Mouse (Mus musculus) lung, embryonic 14.5 days (tissue): ENCODE data around the gene Grm8. TPM values are rescaled to one million over a fixed set of nuclear protein-coding genes. Genes with fewer than 3 reads are reported as not detected.

ENCODE experiments used
- ATAC-seq: fragments of 200-750 bp; cut with Nextera tagmentation; 2 replicates; pipeline ENCODE4 v1.8.0; 2017; ENCODE audit warnings: mild to moderate bottlenecking, moderate TSS enrichment, moderate library complexity; ENCODE audit not compliant: insufficient read depth
- DNase-seq: peaks from one replicate; pipeline ENCODE4 v3.0.0-alpha.2; 2015
- H3K27ac ChIP-seq: fragments of 300-500 bp; sonication (generic); 2 replicates; pipeline ENCODE4 v1.5.1; 2014; ENCODE audit warnings: low read depth, mild to moderate bottlenecking, moderate library complexity
- H3K27me3 ChIP-seq: fragments of 300-500 bp; sonication (generic); 2 replicates; pipeline ENCODE4 v1.6.1; 2014; ENCODE audit warnings: low read length, control low read depth; ENCODE audit not compliant: insufficient read depth
- H3K36me3 ChIP-seq: fragments of 300-500 bp; sonication (generic); 2 replicates; pipeline ENCODE4 v1.6.1; 2014; ENCODE audit warnings: control low read depth; ENCODE audit not compliant: insufficient read depth
- H3K4me1 ChIP-seq: fragments of 300-500 bp; sonication (generic); 2 replicates; pipeline ENCODE4 v1.6.1; 2014; ENCODE audit warnings: antibody characterized with exemption, control low read depth; ENCODE audit not compliant: insufficient read depth
- H3K4me2 ChIP-seq: fragments of 300-500 bp; sonication (generic); 2 replicates; pipeline ENCODE4 v1.6.1; 2014; ENCODE audit warnings: mild to moderate bottlenecking
- H3K4me3 ChIP-seq: fragments of 300-500 bp; sonication (generic); 2 replicates; pipeline ENCODE4 v1.5.1; 2014; ENCODE audit warnings: low read depth, low read length
- H3K9ac ChIP-seq: fragments of 300-500 bp; sonication (generic); 2 replicates; pipeline ENCODE4 v1.6.1; 2014
- H3K9me3 ChIP-seq: fragments of 300-500 bp; sonication (generic); 2 replicates; pipeline ENCODE4 v1.6.1; 2016; ENCODE audit warnings: low read depth, low read length, control low read depth
- CTCF ChIP-seq: IDR thresholded peaks from 2 replicates; pipeline ENCODE4 v1.5.1; 2016; ENCODE audit warnings: antibody characterized with exemption, low read depth
- WGBS: fragments of 180-500 bp; shearing (Covaris S2); extraction: QIAGEN DNeasy Blood & Tissue Kit; methylation state at CpG from one replicate; pipeline ENCODE4 v1.1.7; 2014; 5-methylcytosine and 5-hydroxymethylcytosine counted together
- polyA plus RNA-seq: library from polyadenylated mRNA; unstranded; fragments of >200 nt; fragmentation: Nextera tagmentation; extraction: Ambion mirVana; gene quantifications from 2 replicates; pipeline ENCODE4 v1.2.1, GENCODE M21; 2014

Grm8 gene
- polyA plus RNA-seq, 1 experiment from 2014 or later, result not detected

DNA sequence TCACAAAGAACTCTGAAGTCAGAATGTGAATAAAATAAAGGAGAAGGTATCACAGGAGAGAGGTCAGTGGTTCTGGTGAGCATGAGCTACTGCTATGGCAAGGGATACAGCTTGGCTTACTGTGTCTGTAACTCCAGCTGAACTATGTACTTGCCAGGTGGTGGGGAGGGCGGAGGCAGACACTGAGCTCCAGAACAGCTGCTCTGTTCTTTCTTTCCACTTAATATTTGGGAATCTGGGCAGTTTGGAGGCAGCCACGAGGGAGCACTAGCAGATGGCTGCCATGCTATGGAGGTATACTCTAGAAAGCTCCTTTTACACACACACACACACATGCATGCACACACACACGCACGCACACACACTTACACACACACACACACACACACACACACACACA lies 726.5 kb downstream of the Grm8 start:
- no peak overlapping the region for H3K4me2 ChIP-seq
- no peaks in the 10 kb centered on the region for H3K9me3 ChIP-seq
- no peak overlapping the region for H3K4me3 ChIP-seq
- H3K27ac ChIP-seq, result no peak overlapping the region
- 63% methylated on average over 4 of the region's 4 CpGs for WGBS
- DNase-seq, result no peak
- ATAC-seq, result no peak
- no peaks in the 10 kb centered on the region for H3K36me3 ChIP-seq
- TF ChIP-seq CTCF, result no peak
- H3K27me3 ChIP-seq, result no peaks in the 10 kb centered on the region
- H3K4me1 ChIP-seq, result no peaks in the 10 kb centered on the region
- no peak overlapping the region for H3K9ac ChIP-seq

DNA sequence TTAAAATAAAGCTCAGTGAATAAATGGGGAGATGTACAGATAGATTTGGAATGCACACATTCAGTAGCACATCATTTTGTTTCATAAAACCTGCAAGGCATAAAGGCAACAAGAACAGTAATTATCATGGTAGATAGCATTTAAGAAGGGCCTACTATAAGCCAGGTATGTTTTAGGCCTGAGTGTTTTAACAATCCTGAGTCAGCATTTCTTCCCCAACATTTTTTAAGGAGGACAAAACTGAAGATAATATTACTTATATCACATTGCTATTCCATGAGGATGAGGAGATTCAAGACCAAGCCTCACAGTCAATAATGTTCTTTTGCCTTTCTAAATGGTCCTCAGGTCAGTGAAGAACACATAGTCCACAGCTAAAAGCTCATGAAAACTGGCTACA lies 762.6 kb downstream of the Grm8 start:
- H3K4me3 ChIP-seq, result no peak overlapping the region
- no peaks in the 10 kb centered on the region for H3K27me3 ChIP-seq
- ATAC-seq (no peak), DNase-seq (no peak)
- no peaks in the 10 kb centered on the region for H3K9me3 ChIP-seq
- H3K4me1 ChIP-seq, result no peaks in the 10 kb centered on the region
- no peak overlapping the region for H3K4me2 ChIP-seq
- no peaks in the 10 kb centered on the region for H3K36me3 ChIP-seq
- no peak overlapping the region for H3K27ac ChIP-seq
- H3K9ac ChIP-seq, result no peak overlapping the region
- TF ChIP-seq CTCF, result no peak

DNA sequence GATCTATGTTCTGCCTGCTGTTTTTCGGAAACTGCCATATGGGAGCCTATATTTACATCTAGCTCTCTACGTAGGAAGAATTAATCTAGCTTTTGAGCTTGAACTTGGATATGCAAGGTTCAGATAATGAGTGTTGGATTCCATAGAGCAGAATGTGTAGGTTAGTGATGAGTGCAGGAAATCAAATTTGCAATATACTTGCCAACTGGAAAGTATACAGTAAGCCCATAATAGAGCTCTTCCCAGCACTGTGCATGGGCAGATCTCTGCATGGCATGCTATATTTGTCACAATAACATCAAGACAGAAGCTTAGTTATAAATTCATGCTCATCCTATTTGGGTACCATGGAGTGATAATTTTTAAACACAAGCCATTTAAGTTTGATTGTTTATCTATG lies 763.9 kb downstream of the Grm8 start:
- no peak overlapping the region for H3K27ac ChIP-seq
- no peaks in the 10 kb centered on the region for H3K36me3 ChIP-seq
- H3K4me2 ChIP-seq, result no peak overlapping the region
- no peak for ATAC-seq
- H3K9ac ChIP-seq, result no peak overlapping the region
- DNase-seq, result no peak
- no peaks in the 10 kb centered on the region for H3K27me3 ChIP-seq
- H3K9me3 ChIP-seq, result no peaks in the 10 kb centered on the region
- WGBS, result 56% methylated on average over 2 of the region's 2 CpGs
- TF ChIP-seq CTCF, result no peak
- no peak overlapping the region for H3K4me3 ChIP-seq
- no peaks in the 10 kb centered on the region for H3K4me1 ChIP-seq

DNA sequence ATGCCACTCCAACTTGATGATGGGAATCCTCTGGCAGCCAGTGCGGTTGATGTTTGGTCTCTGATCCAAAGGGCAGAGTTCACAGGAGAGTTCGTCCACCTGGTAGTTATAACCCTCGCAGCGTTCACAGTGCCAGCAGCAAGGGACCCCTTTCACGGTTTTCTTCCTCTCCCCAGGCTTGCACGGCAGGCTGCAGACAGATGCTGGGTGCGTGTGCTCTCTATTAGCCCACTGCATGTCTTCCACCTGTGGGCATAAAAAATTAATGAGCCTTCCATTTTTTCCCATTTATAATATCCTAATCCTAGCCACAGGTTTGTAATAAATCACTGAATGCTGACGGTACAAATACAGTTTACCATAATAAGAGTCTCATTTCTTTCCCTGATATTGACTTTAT lies 771.2 kb downstream of the Grm8 start:
- 79% methylated on average over 8 of the region's 8 CpGs for WGBS

DNA sequence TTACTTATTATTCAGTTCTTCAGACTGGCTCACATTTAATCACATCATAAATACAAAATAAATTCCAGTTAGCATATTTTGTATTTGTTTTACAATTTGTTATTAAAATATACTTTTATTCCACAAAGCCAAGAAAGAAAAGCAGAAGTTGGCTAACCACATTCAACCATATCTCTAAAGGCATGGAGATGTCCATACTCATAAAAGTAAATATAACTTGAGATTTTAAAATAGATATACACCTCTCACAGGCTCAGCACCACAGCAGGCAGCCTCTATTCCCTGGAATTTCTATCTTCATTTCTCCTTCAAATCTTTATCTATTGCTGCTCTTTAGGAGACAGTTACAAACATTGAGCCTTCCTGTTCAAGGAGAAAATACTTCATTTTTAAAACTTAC lies 774.5 kb downstream of the Grm8 start:
- TF ChIP-seq CTCF, result no peak
- no peak overlapping the region for H3K4me2 ChIP-seq
- H3K4me3 ChIP-seq, result no peak overlapping the region
- H3K27me3 ChIP-seq, result no peaks in the 10 kb centered on the region
- ATAC-seq (no peak), DNase-seq (no peak)
- H3K4me1 ChIP-seq, result no peaks in the 10 kb centered on the region
- no peak overlapping the region for H3K9ac ChIP-seq
- H3K36me3 ChIP-seq, result no peaks in the 10 kb centered on the region
- H3K27ac ChIP-seq, result no peak overlapping the region
- H3K9me3 ChIP-seq, result no peaks in the 10 kb centered on the region

More for the DNA sequence above, 771.2 kb downstream of the Grm8 start:
- H3K36me3 ChIP-seq, result no peaks in the 10 kb centered on the region
- no peaks in the 10 kb centered on the region for H3K4me1 ChIP-seq
- H3K9me3 ChIP-seq, result no peaks in the 10 kb centered on the region
- no peak for TF ChIP-seq CTCF
- H3K4me3 ChIP-seq, result no peak overlapping the region
- DNase-seq (no peak), ATAC-seq (no peak)
- H3K9ac ChIP-seq, result no peak overlapping the region
- H3K27me3 ChIP-seq, result no peaks in the 10 kb centered on the region
- no peak overlapping the region for H3K4me2 ChIP-seq
- no peak overlapping the region for H3K27ac ChIP-seq

DNA sequence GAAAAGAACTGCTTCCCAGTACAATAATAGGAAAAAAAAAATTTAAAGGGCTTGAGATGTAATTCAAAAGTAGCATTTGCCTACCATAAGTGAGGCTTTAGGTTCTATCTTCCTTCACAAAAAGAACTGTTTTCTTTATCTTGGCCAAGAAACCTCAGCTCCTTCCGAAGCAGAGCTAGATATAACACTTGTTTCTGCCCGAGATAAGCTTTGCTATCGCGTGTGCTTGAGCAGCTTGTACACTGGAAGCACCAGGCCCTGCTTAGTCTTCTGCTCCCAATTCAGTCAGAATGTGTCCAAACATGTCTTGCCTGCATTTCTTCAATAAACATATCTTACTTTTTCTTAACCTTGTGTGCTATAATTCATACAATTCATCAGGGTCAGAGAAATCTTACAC lies 783.8 kb downstream of the Grm8 start:
- Histone ChIP-seq H3K4me3 (no peak overlapping the region), H3K4me1 (no peaks in the 10 kb centered on the region), H3K36me3 (no peaks in the 10 kb centered on the region), H3K9me3 (no peaks in the 10 kb centered on the region), H3K9ac (no peak overlapping the region), H3K27ac (no peak overlapping the region), H3K4me2 (no peak overlapping the region), H3K27me3 (no peaks in the 10 kb centered on the region)
- 69% methylated on average over 4 of the region's 4 CpGs for WGBS
- ATAC-seq (no peak), DNase-seq (no peak)
- TF ChIP-seq CTCF, result no peak

DNA sequence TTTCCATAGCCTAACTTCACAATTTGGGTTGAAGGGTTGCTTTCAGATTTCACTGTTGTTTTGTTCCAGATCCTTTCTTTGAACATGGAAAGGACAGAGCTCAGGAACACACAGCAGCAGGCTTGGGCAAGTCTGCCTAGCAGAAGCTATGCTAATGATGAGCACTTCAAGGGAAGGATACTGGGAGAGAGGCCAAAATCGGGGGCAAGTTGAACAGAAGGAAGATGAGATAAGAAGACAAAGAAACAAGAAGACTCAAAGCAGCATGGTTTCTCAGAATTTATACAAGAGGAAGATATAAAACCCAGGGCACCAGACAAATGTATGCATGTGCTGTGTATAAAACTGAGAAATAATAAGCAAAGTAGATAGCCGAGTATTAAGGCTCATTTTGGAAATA lies 786.7 kb downstream of the Grm8 start:
- H3K36me3 ChIP-seq, result no peaks in the 10 kb centered on the region
- no peaks in the 10 kb centered on the region for H3K9me3 ChIP-seq
- TF ChIP-seq CTCF, result no peak
- no peak overlapping the region for H3K27ac ChIP-seq
- no peaks in the 10 kb centered on the region for H3K4me1 ChIP-seq
- ATAC-seq (no peak), DNase-seq (no peak)
- no peak overlapping the region for H3K4me3 ChIP-seq
- no peak overlapping the region for H3K9ac ChIP-seq
- WGBS, result 58% methylated on average over 2 of the region's 2 CpGs
- no peaks in the 10 kb centered on the region for H3K27me3 ChIP-seq
- H3K4me2 ChIP-seq, result no peak overlapping the region

DNA sequence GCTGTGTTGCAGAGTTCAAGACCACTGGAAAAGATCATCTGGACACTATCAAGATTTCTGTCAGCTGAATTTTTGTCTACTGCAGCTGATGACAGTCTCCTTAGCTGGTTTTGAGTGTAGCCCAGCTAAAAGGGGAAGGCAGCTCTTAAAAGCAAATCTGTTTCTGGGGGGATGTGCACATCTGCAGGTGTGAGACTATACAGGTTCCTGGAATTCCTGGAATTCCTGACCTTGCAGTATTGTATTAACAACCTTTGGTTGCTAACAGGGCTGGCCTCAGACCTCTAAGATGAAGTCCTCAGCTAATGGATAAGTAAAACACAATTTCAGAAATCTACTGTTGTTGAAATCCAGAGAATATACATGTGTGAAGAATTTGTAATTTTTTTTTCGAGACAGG lies 788.7 kb downstream of the Grm8 start:
- no peak for DNase-seq
- no peaks in the 10 kb centered on the region for H3K4me1 ChIP-seq
- no peak for ATAC-seq
- no peaks in the 10 kb centered on the region for H3K36me3 ChIP-seq
- 63% methylated on average over 1 of the region's 1 CpGs for WGBS
- no peaks in the 10 kb centered on the region for H3K27me3 ChIP-seq
- no peak overlapping the region for H3K9ac ChIP-seq
- no peak for TF ChIP-seq CTCF
- no peak overlapping the region for H3K4me2 ChIP-seq
- H3K9me3 ChIP-seq, result no peaks in the 10 kb centered on the region
- no peak overlapping the region for H3K4me3 ChIP-seq
- no peak overlapping the region for H3K27ac ChIP-seq
